Mouse (Mus musculus) B cell, adult 2 months (primary cell): ENCODE results near the gene Gp9.
A peak's percentile ranks its signal among the peaks of the same experiment; 100 is the strongest.

Experiments
- DNase-seq, 2 experiments: peaks; one replicate each; pipeline ENCODE4 v3.0.0; 2022

The Gp9 gene

GRCm38 (mm10) chr6:87810713-87811669 is 33.1 kb downstream of the Gp9 start:
- DNase-seq: peak; percentile 75 to 76

DNA sequence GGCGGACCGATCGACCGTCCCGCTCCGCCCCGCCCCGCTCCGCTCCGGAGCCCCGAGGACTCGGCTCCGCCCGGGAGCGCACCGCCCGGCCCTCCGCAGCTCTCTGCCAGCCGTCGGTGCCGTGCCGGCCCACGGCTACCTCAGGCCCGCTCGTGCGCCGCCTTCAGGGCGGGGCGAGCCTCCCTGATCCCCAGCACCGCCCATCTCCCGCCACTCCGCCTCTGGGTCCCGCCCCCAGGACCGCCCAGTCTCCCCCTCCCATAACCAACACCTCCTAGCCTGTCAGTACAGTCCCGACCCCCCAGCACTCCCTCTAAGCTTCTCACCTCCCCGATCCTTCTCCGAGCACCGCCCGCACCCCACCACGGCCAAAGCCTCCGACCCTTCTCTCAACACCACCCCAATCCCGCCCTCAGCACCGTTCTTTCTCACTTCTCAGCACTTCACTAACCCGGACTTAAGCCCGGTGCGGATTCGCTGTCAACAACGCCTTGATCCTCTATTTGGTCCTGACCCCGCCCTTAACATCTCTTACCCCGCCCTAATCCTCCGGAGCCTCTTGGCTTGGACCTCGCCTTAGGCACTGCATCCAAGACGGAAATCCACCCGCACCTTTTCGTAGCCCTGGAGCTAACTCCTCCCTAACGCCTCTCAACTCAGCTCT is 33.9 kb downstream of the Gp9 start, which contains the start of gene Rab43:
TSS of gene Rab43 (minus strand) at position 490 of the 664 bp plus-strand sequence.
- DNase-seq: peak; percentile 91 to 92

- no peak for DNase-seq
These were observed 34.8 kb downstream of the Gp9 start for GRCm38 (mm10) chr6:87812656-87813055.

GRCm38 (mm10) chr6:87814486-87814885 is 36.6 kb downstream of the Gp9 start:
- DNase-seq: no peak

GRCm38 (mm10) chr6:87820366-87820765 is 42.5 kb downstream of the Gp9 start:
- no peak for DNase-seq
